Mouse (Mus musculus) testis, adult 2 months (tissue): ENCODE measurements at regions not wholly inside any gene's neighbourhood (a gene's known extent, or its start where the extent isn't known, plus 50 kb on each side); places are given as distances from the start of the nearest gene placed in this dataset.

Source experiments
- H3K27ac ChIP-seq: fragments of 200-500 bp; 2 replicates; pipeline ENCODE4 v1.5.1; 2012; ENCODE audit warnings: low read depth, low read length; ENCODE audit not compliant: control insufficient read depth, insufficient read depth
- H3K27me3 ChIP-seq: fragments of 200-500 bp; 2 replicates; pipeline ENCODE4 v1.6.1; 2012; ENCODE audit warnings: mild to moderate bottlenecking, low read length, moderate library complexity; ENCODE audit not compliant: control insufficient read depth, insufficient read depth
- H3K36me3 ChIP-seq: fragments of 200-500 bp; 2 replicates; pipeline ENCODE4 v1.6.1; 2012; ENCODE audit warnings: mild to moderate bottlenecking, low read length; ENCODE audit not compliant: control insufficient read depth, insufficient read depth
- H3K4me1 ChIP-seq: fragments of 200-500 bp; 2 replicates; pipeline ENCODE4 v1.6.1; 2012; ENCODE audit warnings: low read length; ENCODE audit not compliant: control insufficient read depth, insufficient read depth
- H3K4me3 ChIP-seq: fragments of 200-500 bp; 2 replicates; pipeline ENCODE4 v1.5.1; 2012; ENCODE audit warnings: low read depth, mild to moderate bottlenecking, low read length, moderate library complexity, mixed read lengths; ENCODE audit not compliant: control insufficient read depth
- CTCF ChIP-seq: fragments of 200-500 bp; IDR thresholded peaks from 2 replicates; pipeline ENCODE4 v1.5.1; 2012; ENCODE audit warnings: low read depth, mild to moderate bottlenecking, inconsistent platforms, low read length, moderate library complexity; ENCODE audit not compliant: control insufficient read depth, insufficient read depth, insufficient replicate concordance
- POLR2A ChIP-seq: fragments of 200-500 bp; IDR thresholded peaks from 2 replicates; pipeline ENCODE4 v1.6.1; 2012; ENCODE audit warnings: low read depth, mild to moderate bottlenecking, inconsistent platforms, low read length, moderate library complexity; ENCODE audit not compliant: control insufficient read depth

DNA sequence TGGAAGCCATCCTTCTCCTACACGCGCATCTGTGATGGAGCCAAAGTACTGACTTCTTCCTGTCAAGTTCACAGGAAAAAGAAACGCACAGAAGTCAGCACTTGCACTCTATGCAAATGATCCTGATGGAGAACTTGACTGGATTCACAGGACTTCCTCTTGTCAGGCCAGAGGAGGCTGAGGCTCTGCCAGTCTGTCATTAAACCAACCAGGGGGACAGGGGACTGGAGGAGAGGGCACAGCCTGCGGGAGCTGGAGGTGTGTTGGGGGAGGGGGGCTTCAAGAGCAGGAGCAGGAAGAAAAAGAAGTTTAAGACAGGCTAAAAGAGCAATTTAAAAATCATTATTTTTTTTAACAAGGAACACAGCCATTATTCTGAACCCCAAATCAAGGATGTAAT is 189.3 kb downstream of the Rwdd3 start:
- Histone ChIP-seq H3K4me1 (no peaks in the 10 kb centered on the region; the same call in 1 of the 2 replicates), H3K4me3 (no peak overlapping the region), H3K36me3 (no peaks in the 10 kb centered on the region), H3K27me3 (no peaks in the 10 kb centered on the region), H3K27ac (no peak overlapping the region)
- TF ChIP-seq CTCF: no peak
- no peak for TF ChIP-seq POLR2A

GRCm38 (mm10) chr3:120970746-120971466 is 200.6 kb downstream of the Rwdd3 start:
- Histone ChIP-seq H3K4me3 (no peak overlapping the region), H3K27me3 (no peaks in the 10 kb centered on the region), H3K27ac (no peak overlapping the region), H3K36me3 (no peaks in the 10 kb centered on the region), H3K4me1 (no peaks in the 10 kb centered on the region)
- no peak for TF ChIP-seq POLR2A
- TF ChIP-seq CTCF: no peak

GRCm38 (mm10) chr3:120946906-120947305 is 224.6 kb downstream of the Rwdd3 start:
- no peaks in the 10 kb centered on the region for H3K4me1 ChIP-seq
- H3K36me3 ChIP-seq: no peaks in the 10 kb centered on the region
- H3K4me3 ChIP-seq: no peak overlapping the region
- H3K27me3 ChIP-seq: no peaks in the 10 kb centered on the region
- H3K27ac ChIP-seq: no peak overlapping the region
- TF ChIP-seq CTCF: no peak
- no peak for TF ChIP-seq POLR2A

DNA sequence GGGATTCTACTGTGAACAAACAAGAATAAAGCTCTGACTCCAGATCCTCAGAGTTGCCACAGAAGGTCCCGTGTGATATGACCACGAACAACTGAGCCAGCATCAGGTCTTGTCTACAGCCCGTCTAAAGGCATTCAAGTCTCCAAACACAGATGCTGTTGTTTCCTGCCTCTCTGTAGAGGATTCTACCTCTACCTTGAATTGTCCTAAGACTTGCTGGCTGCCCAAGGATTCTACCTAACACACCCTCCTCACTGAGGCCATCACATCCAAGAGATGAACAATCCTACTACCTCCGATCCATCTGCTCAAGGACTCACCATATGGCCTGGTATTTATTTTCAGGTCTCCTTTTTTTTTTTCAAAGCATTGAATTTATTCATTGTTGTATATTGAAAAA is 237.1 kb downstream of the Rwdd3 start:
- TF ChIP-seq POLR2A: no peak
- TF ChIP-seq CTCF: no peak
- Histone ChIP-seq H3K27me3 (no peaks in the 10 kb centered on the region), H3K4me3 (no peak overlapping the region), H3K27ac (no peak overlapping the region), H3K36me3 (no peaks in the 10 kb centered on the region), H3K4me1 (no peaks in the 10 kb centered on the region)

- no peak for TF ChIP-seq POLR2A
- TF ChIP-seq CTCF: no peak
- no peak overlapping the region for H3K27ac ChIP-seq
- H3K4me3 ChIP-seq: no peak overlapping the region
Observed at GRCm38 (mm10) chr3:120920351-120920750, 251.1 kb downstream of the Rwdd3 start.

GRCm38 (mm10) chr3:120898931-120899330 is 272.6 kb downstream of the Rwdd3 start:
- TF ChIP-seq POLR2A (no peak), CTCF (no peak)
- Histone ChIP-seq H3K27ac (no peak overlapping the region), H3K4me3 (no peak overlapping the region), H3K4me1 (no peaks in the 10 kb centered on the region; the same call in 1 of the 2 replicates), H3K36me3 (no peaks in the 10 kb centered on the region), H3K27me3 (no peaks in the 10 kb centered on the region; the same call in 1 of the 2 replicates)

More at GRCm38 (mm10) chr3:120920351-120920750, 251.1 kb downstream of the Rwdd3 start:
- H3K4me1 ChIP-seq: no peaks in the 10 kb centered on the region
- H3K36me3 ChIP-seq: no peaks in the 10 kb centered on the region
- no peaks in the 10 kb centered on the region for H3K27me3 ChIP-seq

- Histone ChIP-seq H3K27me3 (no peaks in the 10 kb centered on the region; the same call in 1 of the 2 replicates), H3K4me3 (no peak overlapping the region), H3K36me3 (no peaks in the 10 kb centered on the region), H3K4me1 (no peaks in the 10 kb centered on the region; the same call in 1 of the 2 replicates), H3K27ac (no peak overlapping the region)
- no peak for TF ChIP-seq CTCF
- no peak for TF ChIP-seq POLR2A
Observed at GRCm38 (mm10) chr3:120898258-120898657, 273.2 kb downstream of the Rwdd3 start.

DNA sequence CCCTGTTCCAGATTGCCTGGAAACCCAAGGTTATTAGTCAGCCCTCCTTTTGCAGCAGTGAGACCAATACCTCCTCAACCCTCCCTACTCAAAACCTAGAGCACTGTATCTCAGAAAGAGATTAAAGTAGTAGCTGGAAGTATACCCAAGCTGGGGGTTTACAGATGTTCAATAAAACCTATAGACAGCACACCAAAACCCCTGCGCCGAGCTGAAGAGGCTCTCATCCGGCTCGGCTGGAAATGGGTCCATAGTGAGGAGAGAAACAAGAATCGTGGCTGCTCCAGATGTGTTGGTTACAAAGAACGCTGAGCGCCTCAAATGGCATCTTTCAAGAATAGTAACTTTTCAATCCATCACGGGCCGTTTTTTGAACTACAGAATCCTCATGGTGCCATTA is 273.7 kb downstream of the Rwdd3 start:
- no peak overlapping the region for H3K4me3 ChIP-seq
- H3K4me1 ChIP-seq: no peaks in the 10 kb centered on the region; the same call in 1 of the 2 replicates
- no peak overlapping the region for H3K27ac ChIP-seq
- no peaks in the 10 kb centered on the region for H3K36me3 ChIP-seq
- no peaks in the 10 kb centered on the region; the same call in 1 of the 2 replicates for H3K27me3 ChIP-seq
- TF ChIP-seq POLR2A: no peak
- TF ChIP-seq CTCF: no peak
